21 mouse cellular contexts compared by ENCODE assay signal in the genomic region with DNA sequence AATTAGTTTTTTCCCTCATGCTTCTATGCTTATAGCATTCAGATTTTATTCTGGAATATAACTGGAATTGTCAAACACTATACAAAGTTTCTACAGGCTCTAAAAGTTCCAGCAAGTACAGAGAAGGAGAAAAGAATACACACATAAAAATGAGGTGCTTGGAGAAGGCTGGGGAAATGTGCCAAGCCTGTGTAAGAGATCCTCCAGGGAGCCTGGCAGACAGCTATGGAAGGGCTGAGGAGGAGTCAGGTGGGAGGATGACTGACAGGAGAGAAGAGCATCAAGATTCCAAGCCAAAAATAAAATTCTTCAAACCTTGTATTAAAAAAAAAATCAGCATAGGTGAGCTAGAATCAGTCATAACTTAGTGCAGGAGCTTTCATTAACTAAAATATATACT.
DNase-seq lines count a peak whose midpoint lies in the region; ATAC-seq and TF ChIP-seq lines count a peak whose summit lies in the region.
"Had no signal": no experiment of that assay in that cellular context is flagged by ENCODE, and none has a peak within 500 bp of the region (broad histone marks: within the 10 kb centered on the region; RNA-seq: fewer than 3 reads in every experiment).

No protein-coding gene starts in this region.

- no peak overlapping the region for H3K4me3 ChIP-seq in forebrain, postnatal 0 days (ENCODE audit: low read depth, low read length)
- no peak overlapping the region for H3K4me3 ChIP-seq in forebrain, embryonic 12.5 days (replicated peaks)
- no peak overlapping the region for H3K4me3 ChIP-seq in liver, embryonic 12.5 days
- H3K4me3 ChIP-seq: embryonic facial prominence, embryonic 10.5 days; hindbrain, embryonic 15.5 days; intestine, embryonic 15.5 days; liver, embryonic 13.5 days; lung, embryonic 15.5 days; midbrain, embryonic 10.5 days had no signal

- no peak for TF ChIP-seq CTCF in forebrain, postnatal 0 days (IDR thresholded peaks at IDR 0.05; ENCODE audit: low read depth)

- intact Hi-C loops in left cerebral cortex, postnatal 14 days (cut with DNase I): no loop called here

- H3K36me3 ChIP-seq in forebrain, postnatal 0 days (ENCODE audit: insufficient read depth): no peaks in the 10 kb centered on the region
- no peaks in the 10 kb centered on the region for H3K36me3 ChIP-seq in forebrain, embryonic 12.5 days (replicated peaks)
- no peaks in the 10 kb centered on the region for H3K36me3 ChIP-seq in liver, embryonic 12.5 days
- H3K36me3 ChIP-seq: embryonic facial prominence, embryonic 10.5 days; hindbrain, embryonic 15.5 days; intestine, embryonic 15.5 days; liver, embryonic 13.5 days; lung, embryonic 15.5 days; midbrain, embryonic 10.5 days had no signal

- DNase-seq in forebrain, postnatal 0 days: peak; percentile 13
- DNase-seq in right cerebral cortex, adult 18-20 months: peak; percentile 75
- DNase-seq in right cerebral cortex, postnatal 25 days: no peak
- peak; percentile 3 to 35 for DNase-seq in left cerebral cortex, postnatal 14 days (ENCODE audit: low spot score in 2 of 2)
- no peak for DNase-seq in adrenal gland, adult (ENCODE audit: inconsistent age in 2 of 2, low spot score in 1 of 2)
- DNase-seq: B cell, adult 2 months; cerebellum, adult 11 months; gastrocnemius, postnatal 10 days; heart, adult 11 months; heart, postnatal 36 days; kidney, adult 9 months; kidney, postnatal 25 days; liver, embryonic 13.5 days had no signal

- no peaks in the 10 kb centered on the region for H3K9me3 ChIP-seq in forebrain, postnatal 0 days (ENCODE audit: low read length)
- H3K9me3 ChIP-seq in forebrain, embryonic 12.5 days: no peaks in the 10 kb centered on the region
- no peaks in the 10 kb centered on the region for H3K9me3 ChIP-seq in liver, embryonic 12.5 days (replicated peaks)
- H3K9me3 ChIP-seq: embryonic facial prominence, embryonic 10.5 days; hindbrain, embryonic 15.5 days; intestine, embryonic 15.5 days; liver, embryonic 13.5 days; lung, embryonic 15.5 days; midbrain, embryonic 10.5 days had no signal

- H3K27ac ChIP-seq in forebrain, postnatal 0 days (ENCODE audit: low read depth, low read length): no peak overlapping the region
- no peak overlapping the region for H3K27ac ChIP-seq in forebrain, embryonic 12.5 days
- H3K27ac ChIP-seq in liver, embryonic 12.5 days: no peak overlapping the region
- H3K27ac ChIP-seq: embryonic facial prominence, embryonic 10.5 days; hindbrain, embryonic 15.5 days; intestine, embryonic 15.5 days; liver, embryonic 13.5 days; lung, embryonic 15.5 days; macrophage; midbrain, embryonic 10.5 days had no signal

- H3K4me1 ChIP-seq in forebrain, postnatal 0 days (ENCODE audit: insufficient read depth): no peaks in the 10 kb centered on the region
- no peaks in the 10 kb centered on the region for H3K4me1 ChIP-seq in forebrain, embryonic 12.5 days
- H3K4me1 ChIP-seq in liver, embryonic 12.5 days: no peaks in the 10 kb centered on the region
- H3K4me1 ChIP-seq: embryonic facial prominence, embryonic 10.5 days; hindbrain, embryonic 15.5 days; intestine, embryonic 15.5 days; liver, embryonic 13.5 days; lung, embryonic 15.5 days; midbrain, embryonic 10.5 days had no signal

- no peak overlapping the region for H3K9ac ChIP-seq in forebrain, postnatal 0 days
- H3K9ac ChIP-seq in forebrain, embryonic 12.5 days: no peak overlapping the region
- H3K9ac ChIP-seq in liver, embryonic 12.5 days: no peak overlapping the region
- H3K9ac ChIP-seq: hindbrain, embryonic 15.5 days; intestine, embryonic 15.5 days; liver, embryonic 13.5 days; lung, embryonic 15.5 days had no signal

- no peak overlapping the region for H3K4me2 ChIP-seq in forebrain, postnatal 0 days (ENCODE audit: low read depth)
- H3K4me2 ChIP-seq in forebrain, embryonic 12.5 days: no peak overlapping the region
- no peak overlapping the region for H3K4me2 ChIP-seq in liver, embryonic 12.5 days
- H3K4me2 ChIP-seq: hindbrain, embryonic 15.5 days; intestine, embryonic 15.5 days; liver, embryonic 13.5 days; lung, embryonic 15.5 days had no signal

- ATAC-seq in forebrain, postnatal 0 days: no peak
- no peak for ATAC-seq in forebrain, embryonic 12.5 days (ENCODE audit: low FRiP score)
- ATAC-seq in liver, embryonic 12.5 days: no peak
- ATAC-seq: intestine, embryonic 15.5 days had no signal

- no peaks in the 10 kb centered on the region for H3K27me3 ChIP-seq in forebrain, postnatal 0 days (ENCODE audit: insufficient read depth, low read length)
- H3K27me3 ChIP-seq in forebrain, embryonic 12.5 days: no peaks in the 10 kb centered on the region
- no peaks in the 10 kb centered on the region for H3K27me3 ChIP-seq in liver, embryonic 12.5 days (replicated peaks)
- H3K27me3 ChIP-seq: hindbrain, embryonic 15.5 days; intestine, embryonic 15.5 days; liver, embryonic 13.5 days; lung, embryonic 15.5 days had no signal

Comparison
In these comparisons a context has a peak if more than half of its experiments do, and no peak if none do; other contexts are left out.
1. DNase-seq: peak in forebrain, postnatal 0 days (single experiment), right cerebral cortex, adult 18-20 months (single experiment) and left cerebral cortex, postnatal 14 days (2 of 2); none in right cerebral cortex, postnatal 25 days (single experiment) and adrenal gland, adult (0 of 2).